Mouse (Mus musculus): ENCODE data around the gene Klhdc7a.

- TF ChIP-seq EP300 (optimal IDR thresholded peaks at IDR 0.05) (no peak), CTCF (IDR thresholded peaks at IDR 0.05; ENCODE audit: low read depth) (peak; percentile 34; the same call in 1 of the 2 replicates)
These were observed 42.3 kb downstream of the Klhdc7a start for GRCm38 (mm10) chr4:139925275-139926160.

Data from stomach, postnatal 0 days (tissue).